Mouse (Mus musculus): ENCODE measurements around the gene Spag16. TPM values are rescaled to one million over a fixed set of nuclear protein-coding genes. Genes with fewer than 3 reads are reported as not detected.

The Spag16 gene
- polyA plus RNA-seq, 2 experiments: 0.39 to 0.40 TPM

DNA sequence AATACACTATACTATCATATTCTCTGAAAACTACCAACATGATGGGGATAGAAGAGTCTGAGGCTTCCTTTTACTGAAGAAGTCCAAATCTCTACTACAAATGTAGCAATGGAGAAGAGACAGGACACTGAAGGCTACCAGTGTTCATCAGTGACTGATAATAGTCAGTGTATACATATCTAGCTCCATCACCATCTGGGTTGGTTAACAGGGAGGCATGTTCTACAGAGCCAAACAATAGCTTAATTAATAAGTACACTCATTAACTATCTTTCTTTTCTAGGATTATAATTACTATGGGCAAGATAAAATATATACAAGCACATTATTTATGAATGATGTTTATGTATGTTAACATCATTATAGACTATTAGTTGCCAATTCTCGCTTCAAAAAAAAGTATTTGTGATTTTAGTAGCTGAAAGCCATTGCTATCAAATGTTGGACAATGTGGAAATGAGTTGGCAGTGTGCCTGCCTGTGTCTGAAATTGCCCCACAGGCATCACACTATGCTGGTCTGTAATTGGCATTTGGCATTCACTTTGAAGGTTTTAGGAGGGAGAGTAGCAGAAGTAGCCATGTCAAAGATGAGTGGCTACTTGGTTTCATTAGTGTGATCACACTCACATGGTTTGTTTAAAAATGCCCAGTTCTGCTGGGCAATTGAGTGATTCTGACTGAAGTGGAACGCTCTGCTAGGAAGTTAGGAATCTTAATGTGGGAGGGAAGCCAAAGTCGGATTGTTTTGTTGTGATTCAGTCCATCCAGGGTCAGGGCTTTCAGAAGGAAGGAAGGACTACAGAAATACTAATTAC is 338.8 kb downstream of the Spag16 start:
- no peak for ATAC-seq (ENCODE audit: low FRiP score, low read depth)
- H3K4me2 ChIP-seq (replicated peaks; ENCODE audit: low read depth, low read length, severe bottlenecking): no peak overlapping the region
- no peaks in the 10 kb centered on the region for H3K27me3 ChIP-seq (ENCODE audit: control insufficient read depth, insufficient read depth, low read length)
- H3K9ac ChIP-seq (ENCODE audit: low read depth, low read length, severe bottlenecking): no peak overlapping the region
- H3K9me3 ChIP-seq (ENCODE audit: control insufficient read depth, low read length): no peaks in the 10 kb centered on the region
- DNase-seq (ENCODE audit: low spot score): no peak
- H3K4me3 ChIP-seq (replicated peaks; ENCODE audit: low read length): no peak overlapping the region
- no peak for TF ChIP-seq POLR2A (IDR thresholded peaks at IDR 0.05; ENCODE audit: borderline replicate concordance, extremely low read depth, insufficient read depth, insufficient read length)
- H3K27ac ChIP-seq (replicated peaks; ENCODE audit: low read depth, low read length): no peak overlapping the region
- WGBS: 72% methylated on average over 3 of the region's 3 CpGs
- no peaks in the 10 kb centered on the region for H3K4me1 ChIP-seq (ENCODE audit: control insufficient read depth, insufficient read depth, low read length)
- no peaks in the 10 kb centered on the region for H3K36me3 ChIP-seq (ENCODE audit: control insufficient read depth, insufficient read depth, low read length)

DNA sequence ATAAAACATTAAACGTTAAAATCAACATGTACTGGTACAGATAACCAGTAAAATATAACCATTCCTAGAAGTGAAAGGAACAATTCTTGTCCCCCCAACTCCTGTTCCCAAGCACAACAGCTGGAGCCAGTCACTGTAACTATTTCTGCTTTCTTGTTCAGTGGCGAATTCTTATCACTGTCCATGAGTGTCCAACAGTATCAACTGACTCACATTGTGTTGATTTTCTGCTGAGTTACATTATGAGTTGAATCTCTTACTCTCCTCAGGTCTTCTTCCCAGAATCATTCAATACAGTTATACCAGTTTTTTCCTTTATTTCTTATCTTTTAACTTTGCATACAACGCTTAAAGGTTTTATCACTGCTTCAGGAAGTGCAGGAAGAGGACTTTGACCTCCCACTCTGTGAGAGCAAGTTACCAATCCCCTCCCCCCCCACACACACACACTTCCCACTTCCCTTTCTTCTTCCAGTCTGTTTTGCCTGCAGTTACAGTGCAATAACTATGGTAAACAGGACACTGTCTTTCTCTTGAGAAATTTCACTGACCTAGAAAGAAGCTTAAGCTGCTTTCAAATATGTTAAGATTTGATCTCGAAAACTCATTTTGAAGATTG is 353.5 kb downstream of the Spag16 start:
- ATAC-seq (ENCODE audit: low FRiP score, low read depth): no peak
- Histone ChIP-seq H3K4me1 (ENCODE audit: control insufficient read depth, insufficient read depth, low read length) (no peaks in the 10 kb centered on the region), H3K9ac (ENCODE audit: low read depth, low read length, severe bottlenecking) (no peak overlapping the region), H3K36me3 (ENCODE audit: control insufficient read depth, insufficient read depth, low read length) (no peaks in the 10 kb centered on the region), H3K9me3 (ENCODE audit: control insufficient read depth, low read length) (no peaks in the 10 kb centered on the region), H3K4me2 (replicated peaks; ENCODE audit: low read depth, low read length, severe bottlenecking) (no peak overlapping the region), H3K27me3 (ENCODE audit: control insufficient read depth, insufficient read depth, low read length) (no peaks in the 10 kb centered on the region), H3K4me3 (replicated peaks; ENCODE audit: low read length) (no peak overlapping the region), H3K27ac (replicated peaks; ENCODE audit: low read depth, low read length) (no peak overlapping the region)
- WGBS: 78% methylated on average over 4 of the region's 4 CpGs
- TF ChIP-seq POLR2A (IDR thresholded peaks at IDR 0.05; ENCODE audit: borderline replicate concordance, extremely low read depth, insufficient read depth, insufficient read length): no peak
- DNase-seq (ENCODE audit: low spot score): no peak

DNA sequence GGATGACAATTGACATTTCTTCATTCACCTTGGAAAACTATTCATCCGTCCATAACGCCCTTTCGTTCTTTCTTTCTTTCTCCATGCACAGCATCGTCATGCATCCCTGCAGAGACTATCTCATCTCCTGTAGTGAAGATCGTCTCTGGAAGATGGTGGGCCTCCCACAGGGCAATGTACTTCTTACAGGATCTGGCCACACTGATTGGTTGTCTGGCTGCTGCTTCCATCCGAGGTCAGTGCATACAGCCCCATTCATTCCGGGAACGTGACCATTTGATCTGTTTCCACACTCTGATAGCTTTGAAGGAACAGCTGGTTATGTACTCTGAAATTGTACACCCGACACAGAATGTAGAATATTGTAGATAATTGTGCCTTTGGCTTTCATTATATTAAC is 438.0 kb downstream of the Spag16 start:
- ATAC-seq (ENCODE audit: low FRiP score, low read depth) (no peak), DNase-seq (ENCODE audit: low spot score) (no peak)
- no peak for TF ChIP-seq POLR2A (IDR thresholded peaks at IDR 0.05; ENCODE audit: borderline replicate concordance, extremely low read depth, insufficient read depth, insufficient read length)
- Histone ChIP-seq H3K4me3 (replicated peaks; ENCODE audit: low read length) (no peak overlapping the region), H3K4me2 (replicated peaks; ENCODE audit: low read depth, low read length, severe bottlenecking) (no peak overlapping the region), H3K27ac (replicated peaks; ENCODE audit: low read depth, low read length) (no peak overlapping the region), H3K9me3 (ENCODE audit: control insufficient read depth, low read length) (no peaks in the 10 kb centered on the region), H3K36me3 (ENCODE audit: control insufficient read depth, insufficient read depth, low read length) (no peaks in the 10 kb centered on the region), H3K27me3 (ENCODE audit: control insufficient read depth, insufficient read depth, low read length) (no peaks in the 10 kb centered on the region), H3K9ac (ENCODE audit: low read depth, low read length, severe bottlenecking) (no peak overlapping the region), H3K4me1 (ENCODE audit: control insufficient read depth, insufficient read depth, low read length) (no peaks in the 10 kb centered on the region)
- 62% methylated on average over 9 of the region's 9 CpGs for WGBS

DNA sequence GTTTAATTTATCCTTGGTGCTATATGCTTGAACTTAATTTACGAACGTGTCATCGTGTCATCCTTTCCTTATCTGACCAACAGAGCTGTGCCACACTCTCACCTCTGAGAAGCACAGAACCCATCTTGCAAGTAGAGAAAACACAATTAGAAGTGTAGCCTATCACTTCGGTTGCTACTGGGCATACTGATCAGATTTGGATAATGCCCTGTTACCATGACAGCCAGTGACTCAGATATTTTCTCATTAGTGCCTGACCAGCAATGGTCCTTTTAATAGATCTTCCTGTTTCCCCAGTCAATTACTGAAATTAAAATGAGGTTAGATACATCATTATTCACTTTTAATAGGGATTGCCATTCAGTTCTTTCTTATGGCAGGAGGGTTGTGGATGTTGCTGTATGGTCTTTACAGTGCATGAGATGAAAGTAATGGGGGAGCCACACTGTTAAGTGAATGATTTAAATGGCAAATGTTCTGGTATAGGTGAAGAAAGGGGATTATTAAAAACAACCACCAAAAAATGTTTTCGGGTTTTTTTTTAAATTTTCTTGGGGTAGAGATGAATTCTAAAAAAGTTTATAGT is 439.2 kb downstream of the Spag16 start:
- no peaks in the 10 kb centered on the region for H3K4me1 ChIP-seq (ENCODE audit: control insufficient read depth, insufficient read depth, low read length)
- H3K4me2 ChIP-seq (replicated peaks; ENCODE audit: low read depth, low read length, severe bottlenecking): no peak overlapping the region
- no peak overlapping the region for H3K4me3 ChIP-seq (replicated peaks; ENCODE audit: low read length)
- no peak for TF ChIP-seq POLR2A (IDR thresholded peaks at IDR 0.05; ENCODE audit: borderline replicate concordance, extremely low read depth, insufficient read depth, insufficient read length)
- H3K27ac ChIP-seq (replicated peaks; ENCODE audit: low read depth, low read length): no peak overlapping the region
- 86% methylated on average over 5 of the region's 5 CpGs for whole genome bisulfite sequencing
- DNase-seq (ENCODE audit: low spot score) (no peak), ATAC-seq (ENCODE audit: low FRiP score, low read depth) (no peak)
- no peak overlapping the region for H3K9ac ChIP-seq (ENCODE audit: low read depth, low read length, severe bottlenecking)
- H3K9me3 ChIP-seq (ENCODE audit: control insufficient read depth, low read length): no peaks in the 10 kb centered on the region
- no peaks in the 10 kb centered on the region for H3K36me3 ChIP-seq (ENCODE audit: control insufficient read depth, insufficient read depth, low read length)
- no peaks in the 10 kb centered on the region for H3K27me3 ChIP-seq (ENCODE audit: control insufficient read depth, insufficient read depth, low read length)

DNA sequence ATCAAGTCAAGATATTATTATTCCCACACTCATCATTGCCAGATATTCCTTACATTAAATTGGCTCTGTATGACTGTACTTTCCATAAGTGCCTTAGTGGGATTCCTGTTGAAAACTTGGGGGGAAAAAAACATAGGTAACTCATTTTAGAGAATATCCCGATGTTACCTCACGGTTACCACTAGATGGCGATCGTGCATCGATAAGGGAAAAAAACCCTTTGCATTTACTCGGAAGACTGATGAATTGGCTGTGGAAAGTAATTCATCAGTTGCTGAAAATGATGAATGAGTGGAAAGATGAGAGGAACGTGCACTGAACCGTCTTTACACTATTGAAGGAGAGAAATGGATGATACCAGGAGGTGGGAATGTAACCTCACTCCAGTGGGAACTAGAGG is 443.4 kb downstream of the Spag16 start:
- 15% methylated on average over 8 of the region's 8 CpGs for WGBS
- DNase-seq (ENCODE audit: low spot score): no peak
- H3K4me1 ChIP-seq (ENCODE audit: control insufficient read depth, insufficient read depth, low read length): no peaks in the 10 kb centered on the region
- no peak overlapping the region for H3K4me2 ChIP-seq (replicated peaks; ENCODE audit: low read depth, low read length, severe bottlenecking)
- H3K36me3 ChIP-seq (ENCODE audit: control insufficient read depth, insufficient read depth, low read length): no peaks in the 10 kb centered on the region
- H3K9me3 ChIP-seq (ENCODE audit: control insufficient read depth, low read length): no peaks in the 10 kb centered on the region
- no peak overlapping the region for H3K27ac ChIP-seq (replicated peaks; ENCODE audit: low read depth, low read length)
- no peak overlapping the region for H3K9ac ChIP-seq (ENCODE audit: low read depth, low read length, severe bottlenecking)
- H3K4me3 ChIP-seq (replicated peaks; ENCODE audit: low read length): no peak overlapping the region
- no peak for TF ChIP-seq POLR2A (IDR thresholded peaks at IDR 0.05; ENCODE audit: borderline replicate concordance, extremely low read depth, insufficient read depth, insufficient read length)
- no peaks in the 10 kb centered on the region for H3K27me3 ChIP-seq (ENCODE audit: control insufficient read depth, insufficient read depth, low read length)
- no peak for ATAC-seq (ENCODE audit: low FRiP score, low read depth)

Data from limb, embryonic 14.5 days (tissue).